20 mouse cellular contexts compared by ENCODE assay signal in the genomic region with DNA sequence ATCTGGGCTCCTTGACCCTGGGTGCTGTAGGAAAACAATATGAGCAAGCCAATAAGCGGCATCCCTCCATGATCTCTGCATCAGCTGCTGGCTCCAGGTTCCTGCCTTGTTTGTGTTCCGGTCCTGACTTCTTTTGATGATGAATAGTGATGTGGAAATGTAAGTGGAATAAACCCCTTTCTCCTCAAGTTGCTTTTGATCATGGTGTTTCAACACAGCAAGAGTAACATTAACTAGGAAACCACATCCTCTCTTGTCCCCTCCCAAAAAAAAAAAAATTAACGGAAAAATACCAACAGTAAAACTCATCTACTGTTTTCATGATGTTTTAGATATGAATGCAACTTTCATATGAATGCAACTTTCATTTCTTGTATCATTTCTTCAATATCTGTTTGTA.
A peak's percentile ranks its signal among the peaks of the same experiment; 100 is the strongest.
DNase-seq lines count a peak whose midpoint lies in the region; ATAC-seq lines count a peak whose summit lies in the region.
"Had no signal": no experiment of that assay in that cellular context is flagged by ENCODE, and none has a peak within 500 bp of the region (broad histone marks: within the 10 kb centered on the region; RNA-seq: fewer than 3 reads in every experiment).

No protein-coding gene starts in this region.

- peak; percentile 3 for DNase-seq in CD4-positive helper T cell, adult 2 months (ENCODE audit: low read depth, low spot score)
- DNase-seq in layer of hippocampus, postnatal 14 days (ENCODE audit: low spot score in 2 of 2), result no peak
- no peak for DNase-seq in thymus, postnatal 25 days
- DNase-seq: adrenal gland, adult 8-10 months; adrenal gland, postnatal 14 days; adrenal gland, postnatal 36 days; cerebellum, adult 11-12 months; cerebellum, adult 2 months; cerebellum, adult 9-10 months; cerebellum, postnatal 10 days; cerebellum, postnatal 25 days had no signal

- H3K27me3 ChIP-seq in forebrain, embryonic 16.5 days (replicated peaks; ENCODE audit: control insufficient read depth, insufficient read depth, low read length), result no peaks in the 10 kb centered on the region
- H3K27me3 ChIP-seq: embryonic facial prominence, embryonic 13.5 days; embryonic facial prominence, embryonic 15.5 days; forebrain, embryonic 13.5 days; forebrain, embryonic 15.5 days had no signal

- no peak overlapping the region for H3K4me2 ChIP-seq in forebrain, embryonic 16.5 days (ENCODE audit: low read length)
- H3K4me2 ChIP-seq: embryonic facial prominence, embryonic 13.5 days; embryonic facial prominence, embryonic 15.5 days; forebrain, embryonic 13.5 days; forebrain, embryonic 15.5 days had no signal

- H3K4me3 ChIP-seq in forebrain, embryonic 16.5 days (replicated peaks; ENCODE audit: low read length), result no peak overlapping the region
- H3K4me3 ChIP-seq: embryonic facial prominence, embryonic 13.5 days; embryonic facial prominence, embryonic 15.5 days; erythroblast, embryonic 14.5 days; forebrain, embryonic 10.5 days; forebrain, embryonic 13.5 days; forebrain, embryonic 15.5 days had no signal

- H3K9me3 ChIP-seq in forebrain, embryonic 16.5 days (ENCODE audit: control insufficient read depth, low read length), result no peaks in the 10 kb centered on the region
- H3K9me3 ChIP-seq: embryonic facial prominence, embryonic 13.5 days; embryonic facial prominence, embryonic 15.5 days; forebrain, embryonic 10.5 days; forebrain, embryonic 13.5 days; forebrain, embryonic 15.5 days had no signal

- no peak overlapping the region for H3K27ac ChIP-seq in forebrain, embryonic 16.5 days (ENCODE audit: low read length)
- H3K27ac ChIP-seq: embryonic facial prominence, embryonic 13.5 days; embryonic facial prominence, embryonic 15.5 days; forebrain, embryonic 10.5 days; forebrain, embryonic 13.5 days; forebrain, embryonic 15.5 days had no signal

- no peak overlapping the region for H3K9ac ChIP-seq in forebrain, embryonic 16.5 days (replicated peaks; ENCODE audit: low read depth, low read length)
- H3K9ac ChIP-seq: embryonic facial prominence, embryonic 13.5 days; embryonic facial prominence, embryonic 15.5 days; forebrain, embryonic 13.5 days; forebrain, embryonic 15.5 days had no signal

- H3K36me3 ChIP-seq in forebrain, embryonic 16.5 days (ENCODE audit: control insufficient read depth, insufficient read depth), result no peaks in the 10 kb centered on the region
- H3K36me3 ChIP-seq: embryonic facial prominence, embryonic 13.5 days; embryonic facial prominence, embryonic 15.5 days; forebrain, embryonic 10.5 days; forebrain, embryonic 15.5 days had no signal

- H3K4me1 ChIP-seq in forebrain, embryonic 16.5 days (replicated peaks; ENCODE audit: control insufficient read depth, insufficient read depth, low read length), result no peaks in the 10 kb centered on the region
- H3K4me1 ChIP-seq: embryonic facial prominence, embryonic 13.5 days; embryonic facial prominence, embryonic 15.5 days; forebrain, embryonic 10.5 days; forebrain, embryonic 13.5 days; forebrain, embryonic 15.5 days had no signal

- 94% methylated on average over 3 of the region's 3 CpGs for WGBS in forebrain, embryonic 16.5 days

- ATAC-seq in CD4-positive, CD25-positive, alpha-beta regulatory T cell, adult 4 months, result peak; percentile 60
- peak; percentile 68 for ATAC-seq in inflammation-experienced regulatory T-cells, adult 6 months
- ATAC-seq in forebrain, embryonic 16.5 days, result no peak
- ATAC-seq: forebrain, embryonic 13.5 days; forebrain, embryonic 15.5 days had no signal
